Mouse (Mus musculus) MEL (cell line): Measurements from ENCODE around the gene Tchp. TPM values are rescaled to one million over a fixed set of nuclear protein-coding genes. Genes with fewer than 3 reads are reported as not detected.

Source experiments
- DNase-seq: peaks from one replicate; pipeline ENCODE4 v3.0.0; 2011; ENCODE audit warnings: low read depth, low spot score
- H3K27ac ChIP-seq: 2 replicates; pipeline ENCODE4 v1.5.1; 2012; ENCODE audit warnings: low read depth, mild to moderate bottlenecking, control low read depth, low read length, moderate library complexity; ENCODE audit not compliant: control insufficient read depth
- H3K27me3 ChIP-seq, 2 experiments: fragments of 150-350 bp in 1 of 2; sonication (generic) in 1 of 2; 2 replicates each; pipeline ENCODE4 v1.6.1; 2012; ENCODE audit warnings: low read length in 2 of 2, mild to moderate bottlenecking in 2 of 2, improper control_type of control experiment in 1 of 2, moderate library complexity in 1 of 2; ENCODE audit not compliant: insufficient read depth in 2 of 2, control insufficient read depth in 1 of 2
- H3K36me3 ChIP-seq, 2 experiments: 2 replicates each; pipeline ENCODE4 v1.6.1; 2012 to 2014; ENCODE audit warnings: low read length in 2 of 2, improper control_type of control experiment in 1 of 2, inconsistent platforms in 1 of 2, mild to moderate bottlenecking in 1 of 2; ENCODE audit not compliant: insufficient read depth in 2 of 2, control insufficient read depth in 1 of 2
- H3K4me1 ChIP-seq, 2 experiments: fragments of 150-350 bp in 1 of 2; sonication (generic) in 1 of 2; 2 replicates each; pipeline ENCODE4 v1.6.1; 2012; ENCODE audit warnings: low read length in 2 of 2, improper control_type of control experiment in 1 of 2, mild to moderate bottlenecking in 1 of 2; ENCODE audit not compliant: insufficient read depth in 2 of 2, control insufficient read depth in 1 of 2
- H3K4me3 ChIP-seq, 2 experiments: fragments of 150-350 bp in 1 of 2; sonication (generic) in 1 of 2; 2 replicates each; pipeline ENCODE4 v1.5.1; 2012; ENCODE audit warnings: low read depth in 2 of 2, low read length in 2 of 2, mild to moderate bottlenecking in 2 of 2, moderate library complexity in 2 of 2, control low read depth in 1 of 2, improper control_type of control experiment in 1 of 2; ENCODE audit not compliant: control insufficient read depth in 1 of 2, insufficient read depth in 1 of 2
- H3K79me2 ChIP-seq: 2 replicates; pipeline ENCODE4 v1.6.1; 2012; ENCODE audit warnings: mild to moderate bottlenecking, low read length, moderate library complexity; ENCODE audit not compliant: control insufficient read depth, poor library complexity, insufficient read depth
- H3K9ac ChIP-seq: 2 replicates; pipeline ENCODE4 v1.6.1; 2012; ENCODE audit warnings: low read depth, mild to moderate bottlenecking, control low read depth, low read length, moderate library complexity; ENCODE audit not compliant: control insufficient read depth, poor library complexity, severe bottlenecking
- H3K9me3 ChIP-seq: fragments of 150-350 bp; sonication (generic); replicated peaks from 2 replicates; pipeline ENCODE4 v1.6.1; 2012; ENCODE audit warnings: mild to moderate bottlenecking, low read length, improper control_type of control experiment, moderate library complexity; ENCODE audit not compliant: insufficient read depth
- CHD1 ChIP-seq: IDR thresholded peaks from 2 replicates; pipeline ENCODE4 v1.6.1; 2012; ENCODE audit warnings: low read depth, mild to moderate bottlenecking, inconsistent platforms, low read length, improper control_type of control experiment
- CHD2 ChIP-seq: IDR thresholded peaks from 2 replicates; pipeline ENCODE4 v1.6.1; 2011; ENCODE audit warnings: low read length, improper control_type of control experiment
- E2F4 ChIP-seq: IDR thresholded peaks from 2 replicates; pipeline ENCODE4 v1.6.1; 2011; ENCODE audit warnings: low read depth, low read length, improper control_type of control experiment, borderline replicate concordance
- ELF1 ChIP-seq: IDR thresholded peaks from 2 replicates; pipeline ENCODE4 v1.6.1; 2014; ENCODE audit warnings: low read depth, mild to moderate bottlenecking, inconsistent platforms, low read length, improper control_type of control experiment, moderate library complexity
- EP300 ChIP-seq, 2 experiments: IDR thresholded peaks; 2 replicates each; pipeline ENCODE4 v1.6.1; 2011; ENCODE audit warnings: improper control_type of control experiment in 2 of 2, low read length in 2 of 2, low read depth in 1 of 2, mild to moderate bottlenecking in 1 of 2
- GABPA ChIP-seq: IDR thresholded peaks from 2 replicates; pipeline ENCODE4 v1.6.1; 2012; ENCODE audit warnings: low read depth, mild to moderate bottlenecking, inconsistent platforms, low read length, improper control_type of control experiment, moderate library complexity
- GATA1 ChIP-seq: IDR thresholded peaks from 2 replicates; pipeline ENCODE4 v1.6.1; 2011; ENCODE audit warnings: low read depth, low read length, improper control_type of control experiment
- HCFC1 ChIP-seq: IDR thresholded peaks from 2 replicates; pipeline ENCODE4 v1.6.1; 2012; ENCODE audit warnings: low read depth, mild to moderate bottlenecking, inconsistent platforms, low read length, improper control_type of control experiment, moderate library complexity
- KAT2A ChIP-seq: conservative IDR thresholded peaks from 2 replicates; pipeline ENCODE4 v1.6.1; 2012; ENCODE audit warnings: low read depth, low read length, improper control_type of control experiment, inconsistent platforms
- MAFK ChIP-seq: IDR thresholded peaks from 2 replicates; pipeline ENCODE4 v1.6.1; 2011; ENCODE audit warnings: low read depth, mild to moderate bottlenecking, low read length, improper control_type of control experiment, borderline replicate concordance
- MAX ChIP-seq: IDR thresholded peaks from 2 replicates; pipeline ENCODE4 v1.6.1; 2011; ENCODE audit warnings: low read length, improper control_type of control experiment
- MAZ ChIP-seq: IDR thresholded peaks from 2 replicates; pipeline ENCODE4 v1.6.1; 2012; ENCODE audit warnings: low read depth, mild to moderate bottlenecking, inconsistent platforms, low read length, improper control_type of control experiment
- MYB ChIP-seq: IDR thresholded peaks from 2 replicates; pipeline ENCODE4 v1.6.1; 2011; ENCODE audit warnings: mild to moderate bottlenecking, low read depth, low read length, improper control_type of control experiment
- MYC ChIP-seq: IDR thresholded peaks from 2 replicates; pipeline ENCODE4 v1.6.1; 2011; ENCODE audit warnings: low read depth, mild to moderate bottlenecking, low read length, improper control_type of control experiment, moderate library complexity
- NELFE ChIP-seq: IDR thresholded peaks from 2 replicates; pipeline ENCODE4 v1.6.1; 2011; ENCODE audit warnings: low read depth, low read length, improper control_type of control experiment
- NRF1 ChIP-seq: IDR thresholded peaks from 2 replicates; pipeline ENCODE4 v1.6.1; 2014; ENCODE audit warnings: low read depth, mild to moderate bottlenecking, inconsistent platforms, low read length, improper control_type of control experiment, moderate library complexity; ENCODE audit not compliant: poor library complexity, insufficient read depth, severe bottlenecking
- POLR2AphosphoS2 ChIP-seq: IDR thresholded peaks from 2 replicates; pipeline ENCODE4 v1.6.1; 2011; ENCODE audit warnings: low read length, improper control_type of control experiment
- POLR2AphosphoS5 ChIP-seq: IDR thresholded peaks from 2 replicates; pipeline ENCODE4 v1.6.1; 2012; ENCODE audit warnings: low read depth, borderline replicate concordance, mild to moderate bottlenecking, inconsistent platforms, low read length, moderate library complexity, mixed read lengths
- RAD21 ChIP-seq: IDR thresholded peaks from 2 replicates; pipeline ENCODE4 v1.6.1; 2011; ENCODE audit warnings: mild to moderate bottlenecking, low read depth, low read length, improper control_type of control experiment
- SIN3A ChIP-seq: IDR thresholded peaks from 2 replicates; pipeline ENCODE4 v1.6.1; 2012; ENCODE audit warnings: low read length, improper control_type of control experiment, inconsistent platforms
- TAL1 ChIP-seq: IDR thresholded peaks from 2 replicates; pipeline ENCODE4 v1.6.1; 2012; ENCODE audit warnings: mild to moderate bottlenecking, inconsistent platforms, low read length, moderate library complexity, mixed read lengths
- TBP ChIP-seq: IDR thresholded peaks from 2 replicates; pipeline ENCODE4 v1.8.0; 2011; ENCODE audit warnings: low read depth, low read length, improper control_type of control experiment
- TCF12 ChIP-seq: IDR thresholded peaks from 2 replicates; pipeline ENCODE4 v1.6.1; 2014; ENCODE audit warnings: low read depth, mild to moderate bottlenecking, inconsistent platforms, low read length, improper control_type of control experiment, moderate library complexity
- UBTF ChIP-seq: IDR thresholded peaks from 2 replicates; pipeline ENCODE4 v1.6.1; 2012; ENCODE audit warnings: low read depth, mild to moderate bottlenecking, inconsistent platforms, low read length, improper control_type of control experiment, moderate library complexity, borderline replicate concordance; ENCODE audit not compliant: insufficient read depth
- USF1 ChIP-seq: IDR thresholded peaks from 2 replicates; pipeline ENCODE4 v1.6.1; 2014; ENCODE audit warnings: low read depth, mild to moderate bottlenecking, inconsistent platforms, low read length, improper control_type of control experiment, moderate library complexity
- ZKSCAN1 ChIP-seq: IDR thresholded peaks from 2 replicates; pipeline ENCODE4 v1.6.1; 2012; ENCODE audit warnings: low read depth, mild to moderate bottlenecking, inconsistent platforms, low read length, improper control_type of control experiment, moderate library complexity
- ZMIZ1 ChIP-seq: IDR thresholded peaks from 2 replicates; pipeline ENCODE4 v1.6.1; 2012; ENCODE audit warnings: low read depth, mild to moderate bottlenecking, inconsistent platforms, low read length, improper control_type of control experiment, moderate library complexity
- ZNF384 ChIP-seq: IDR thresholded peaks from 2 replicates; pipeline ENCODE4 v1.6.1; 2012; ENCODE audit warnings: low read depth, mild to moderate bottlenecking, inconsistent platforms, low read length, improper control_type of control experiment
- polyA plus RNA-seq, 2 experiments: library from polyadenylated mRNA; stranded (reverse) in 1 of 2; unstranded in 1 of 2; fragments of >175 nt in 1 of 2; fragments of >200 nt in 1 of 2; gene quantifications; 2 replicates each; pipeline versions ENCODE4 v1.2.1 to v1.2.4; 2012; ENCODE audit warnings: low replicate concordance in 2 of 2, low read depth in 1 of 2; ENCODE audit not compliant: insufficient read length in 2 of 2, insufficient read depth in 1 of 2, missing spikeins in 1 of 2
- total RNA-seq: library from RNA; depleted of rRNA; stranded (reverse); fragments of 300-350 nt; gene quantifications from 2 replicates; pipeline ENCODE4 v1.2.3, GENCODE M21; 2012

Gene Tchp
- total and polyA plus RNA-seq, 3 experiments = 13.6 to 21.1 TPM; not detected in 1

GRCm38 (mm10) chr5:114666659-114667058 lies 40.9 kb upstream of the Tchp start:
- no peak overlapping the region; the same call in none of the 2 replicates for H3K9ac ChIP-seq
- no peak overlapping the region for H3K27ac ChIP-seq
- peak; percentile 27 for DNase-seq
- peak overlapping the region in 1 of 2 experiments; percentile 34; a peak in 3 of 4 replicates for H3K4me3 ChIP-seq
- no peak for TF ChIP-seq NELFE
- no peak for TF ChIP-seq ZKSCAN1
- TF ChIP-seq CHD2 = no peak
- no peak for TF ChIP-seq USF1
- no peak for TF ChIP-seq GATA1
- TF ChIP-seq ZMIZ1 = no peak
- no peak for TF ChIP-seq RAD21
- TF ChIP-seq MAZ = no peak
- TF ChIP-seq SIN3A = no peak
- TF ChIP-seq EP300 (IDR thresholded peaks at IDR 0.05; ENCODE audit: low read depth in 1 of 2, low read length in 2 of 2) = no peak
- no peak for TF ChIP-seq TCF12
- no peak for TF ChIP-seq TBP
- no peak for TF ChIP-seq GABPA
- no peak for TF ChIP-seq ELF1
- no peak for TF ChIP-seq NRF1
- no peak for TF ChIP-seq E2F4
- no peak for TF ChIP-seq MAX
- TF ChIP-seq ZNF384 = no peak
- TF ChIP-seq MYB = no peak
- TF ChIP-seq, all 39 proteins: peak for 0
- Histone ChIP-seq H3K36me3 (0 out of 4 replicates have a peak, but pooled peaks cover 0 to 2% of the 10 kb centered on the region in 2 experiments), H3K4me1 (0 out of 4 replicates have a peak, but pooled peaks cover 0 to 8% of the 10 kb centered on the region in 2 experiments), H3K27me3 (no peaks in the 10 kb centered on the region), H3K9me3 (no peaks in the 10 kb centered on the region), H3K79me2 (no peaks in the 10 kb centered on the region)

DNA sequence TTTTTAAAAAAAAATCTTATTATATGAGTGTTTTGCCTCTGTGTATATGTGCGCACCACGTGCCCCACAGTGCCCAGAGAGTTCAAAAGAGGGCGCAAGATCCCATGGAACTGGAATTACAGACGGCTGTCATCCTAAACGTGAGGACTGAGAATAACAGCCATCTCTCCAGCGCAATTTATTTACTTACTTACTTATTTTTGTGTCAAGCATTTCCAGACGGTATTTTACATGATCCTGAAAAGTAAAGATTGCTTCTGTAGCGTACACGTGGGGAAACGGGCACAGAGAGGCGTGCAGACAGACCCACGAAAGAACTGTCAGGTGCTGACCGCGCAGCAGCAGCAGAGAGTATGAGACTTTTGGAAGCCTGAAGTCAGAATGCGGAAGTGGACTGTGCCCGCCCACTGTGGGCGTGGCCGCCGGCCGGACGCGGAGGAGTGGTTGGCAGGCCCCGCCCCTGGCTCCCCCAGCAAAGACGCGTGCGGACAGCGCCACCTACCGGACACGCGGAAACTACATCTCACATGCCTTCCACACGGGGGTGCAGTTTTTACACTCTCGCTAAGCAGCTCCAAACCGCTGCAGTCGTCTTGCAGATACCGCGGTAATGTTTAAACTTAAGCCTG lies 40.2 kb upstream of the Tchp start:
- Histone ChIP-seq H3K36me3 (0 out of 4 replicates have a peak, but pooled peaks cover 0 to 2% of the 10 kb centered on the region in 2 experiments), H3K27me3 (no peaks in the 10 kb centered on the region), H3K9me3 (no peaks in the 10 kb centered on the region), H3K79me2 (no peaks in the 10 kb centered on the region), H3K9ac (peak overlapping the region; percentile 66), H3K4me1 (0 out of 4 replicates have a peak, but pooled peaks cover 0 to 8% of the 10 kb centered on the region in 2 experiments), H3K27ac (peak overlapping the region; percentile 61), H3K4me3 (peak overlapping the region; percentile 34 to 54)
- peak; percentile 98 for DNase-seq
- TF ChIP-seq ELF1 (peak; percentile 99), HCFC1 (peak; percentile 63), ZMIZ1 (peak; percentile 60), ZKSCAN1 (no peak), TCF12 (peak; percentile 65), MAFK (no peak), GATA1 (no peak), TBP (peak; percentile 90), USF1 (peak; percentile 88), POLR2AphosphoS2 (peak; percentile 90), ZNF384 (peak; percentile 25; the same call in 1 of the 2 replicates), E2F4 (no peak), UBTF (no peak), CHD1 (no peak), MYC (peak; percentile 96), KAT2A (0 out of 2 replicates have a peak, but pooled peaks have one; percentile 23), TAL1 (no peak), GABPA (no peak), POLR2AphosphoS5 (no peak), NELFE (peak; percentile 87), CHD2 (no peak)
